In genomic region chr10:67275916-67276315, GRCm38 (mm10) we compare ENCODE assay signal across 23 mouse cellular contexts.
"Had no signal": no experiment of that assay in that cellular context is flagged by ENCODE, and none has a peak within 500 bp of the region (broad histone marks: within the 10 kb centered on the region; RNA-seq: fewer than 3 reads in every experiment).

No protein-coding gene starts in this region.

- DNase-seq: cerebellum, adult 9-11 months; cerebellum, postnatal 10 days; cerebellum, postnatal 14 days; cerebellum, postnatal 25 days; cerebellum, postnatal 36 days; embryo, embryonic 11 days; forebrain, postnatal 0 days; gastrocnemius, adult 2 months; gastrocnemius, postnatal 10 days; gastrocnemius, postnatal 14 days; gastrocnemius, postnatal 25 days; gastrocnemius, postnatal 36 days; heart, adult 18-20 months; heart, adult 2 months had no signal

- H3K27me3 ChIP-seq: embryonic facial prominence, embryonic 12.5 days; embryonic facial prominence, embryonic 13.5 days; embryonic facial prominence, embryonic 15.5 days; forebrain, embryonic 12.5 days; forebrain, embryonic 13.5 days; forebrain, embryonic 15.5 days had no signal

- H3K27ac ChIP-seq: embryonic facial prominence, embryonic 12.5 days; embryonic facial prominence, embryonic 13.5 days; embryonic facial prominence, embryonic 15.5 days; forebrain, embryonic 10.5 days; forebrain, embryonic 12.5 days; forebrain, embryonic 13.5 days; forebrain, embryonic 15.5 days; gastrocnemius, adult 2 months; heart, adult 2 months; heart, embryonic 10.5 days had no signal

- H3K9me3 ChIP-seq: embryonic facial prominence, embryonic 12.5 days; embryonic facial prominence, embryonic 13.5 days; embryonic facial prominence, embryonic 15.5 days; forebrain, embryonic 10.5 days; forebrain, embryonic 12.5 days; forebrain, embryonic 13.5 days; forebrain, embryonic 15.5 days; heart, embryonic 10.5 days had no signal

- H3K4me3 ChIP-seq: embryonic facial prominence, embryonic 12.5 days; embryonic facial prominence, embryonic 13.5 days; embryonic facial prominence, embryonic 15.5 days; erythroblast, embryonic 14.5 days; forebrain, embryonic 10.5 days; forebrain, embryonic 12.5 days; forebrain, embryonic 13.5 days; forebrain, embryonic 15.5 days; gastrocnemius, adult 2 months; heart, adult 2 months; heart, embryonic 10.5 days had no signal

- H3K4me1 ChIP-seq: embryonic facial prominence, embryonic 12.5 days; embryonic facial prominence, embryonic 13.5 days; embryonic facial prominence, embryonic 15.5 days; forebrain, embryonic 10.5 days; forebrain, embryonic 12.5 days; forebrain, embryonic 13.5 days; forebrain, embryonic 15.5 days; heart, embryonic 10.5 days had no signal
